Mouse (Mus musculus) cerebellum, postnatal 14 days (tissue): ENCODE results near the gene Twnk.
A peak's percentile ranks its signal among the peaks of the same experiment; 100 is the strongest.
"Not testable (repeated sequence)": the region's sequence is repeated elsewhere in the genome, so short reads cannot be mapped to it uniquely, and the experiment has no call there.

Experiments
- DNase-seq, 2 experiments: peaks; one replicate each; pipeline ENCODE4 v3.0.0; 2021; ENCODE audit warnings: mixed read lengths in 2 of 2

Gene Twnk

GRCm38 (mm10) chr19:45025937-45026568, 20.6 kb downstream of the Twnk start:
- no peak for DNase-seq

GRCm38 (mm10) chr19:45026958-45027670, 21.7 kb downstream of the Twnk start:
- DNase-seq, result no peak

GRCm38 (mm10) chr19:45027848-45028247, 22.4 kb downstream of the Twnk start:
- DNase-seq, result no peak

GRCm38 (mm10) chr19:45028746-45029145, 23.3 kb downstream of the Twnk start:
- no peak for DNase-seq

- no peak for DNase-seq
Measured at GRCm38 (mm10) chr19:45029571-45029970, 24.1 kb downstream of the Twnk start.

GRCm38 (mm10) chr19:45030111-45030510, 24.6 kb downstream of the Twnk start:
- peak; percentile 81 to 88 for DNase-seq

GRCm38 (mm10) chr19:45030746-45031693, 25.6 kb downstream of the Twnk start:
- DNase-seq, result peak; percentile 92 to 93

- peak; percentile 90 to 92 for DNase-seq
Measured at GRCm38 (mm10) chr19:45031780-45032179, 26.3 kb downstream of the Twnk start.

GRCm38 (mm10) chr19:45032570-45033332, 27.3 kb downstream of the Twnk start:
- DNase-seq, result peak; percentile 61 to 63

GRCm38 (mm10) chr19:45036867-45037266, 31.4 kb downstream of the Twnk start:
- peak in 1 of 2 experiments; percentile 75 for DNase-seq

- DNase-seq, result not testable (repeated sequence)
Measured at GRCm38 (mm10) chr19:45038198-45038597, 32.7 kb downstream of the Twnk start.

GRCm38 (mm10) chr19:45040214-45040613, 34.8 kb downstream of the Twnk start:
- no peak for DNase-seq

GRCm38 (mm10) chr19:45044389-45044927, 39.0 kb downstream of the Twnk start:
- DNase-seq, result no peak

- DNase-seq, result no peak
Measured at GRCm38 (mm10) chr19:45045236-45045635, 39.8 kb downstream of the Twnk start.

GRCm38 (mm10) chr19:45045651-45046050, 40.2 kb downstream of the Twnk start, which contains the start of gene Pdzd7:
TSS of gene Pdzd7 (minus strand) at chr19:45045717.
- DNase-seq, result no peak

GRCm38 (mm10) chr19:45046523-45047321, 41.3 kb downstream of the Twnk start:
- peak; percentile 93 to 95 for DNase-seq

- DNase-seq, result peak; percentile 98 to 99
Measured at GRCm38 (mm10) chr19:45047417-45047934, 42.0 kb downstream of the Twnk start, which contains the start of gene Sfxn3. TSS of gene Sfxn3 (plus strand) at chr19:45047503.

- DNase-seq, result peak; percentile 68
Measured at GRCm38 (mm10) chr19:45047935-45048643, 42.6 kb downstream of the Twnk start.

GRCm38 (mm10) chr19:45048644-45049365, 43.3 kb downstream of the Twnk start:
- DNase-seq, result peak; percentile 35 to 55
